Mouse (Mus musculus) A20 (cell line): Measurements from ENCODE around the gene Aox3.

ENCODE experiments used
- DNase-seq: peaks from one replicate; pipeline ENCODE4 v3.0.0-alpha.2; 2011; ENCODE audit warnings: low read depth, low spot score

Gene Aox3

GRCm38 (mm10) chr1:58107066-58107465, 5.9 kb upstream of the Aox3 start:
- no peak for DNase-seq

- DNase-seq, result no peak
These were observed 2.7 kb upstream of the Aox3 start for GRCm38 (mm10) chr1:58110241-58110640.

- DNase-seq, result no peak
These were observed 1.6 kb upstream of the Aox3 start for GRCm38 (mm10) chr1:58111315-58111714.

GRCm38 (mm10) chr1:58113441-58113840, 511 bp downstream of the Aox3 start:
- no peak for DNase-seq

GRCm38 (mm10) chr1:58114021-58114560, 1.2 kb downstream of the Aox3 start:
- DNase-seq, result no peak

- DNase-seq, result no peak
These were observed 1.9 kb downstream of the Aox3 start for GRCm38 (mm10) chr1:58114666-58115375.

GRCm38 (mm10) chr1:58118231-58118630, 5.3 kb downstream of the Aox3 start:
- DNase-seq, result no peak

GRCm38 (mm10) chr1:58124901-58125300, 12.0 kb downstream of the Aox3 start:
- no peak for DNase-seq

- DNase-seq, result no peak
These were observed 25.0 kb downstream of the Aox3 start for GRCm38 (mm10) chr1:58137891-58138290.

GRCm38 (mm10) chr1:58138986-58139385, 26.1 kb downstream of the Aox3 start:
- no peak for DNase-seq

GRCm38 (mm10) chr1:58140607-58141006, 27.7 kb downstream of the Aox3 start:
- peak; percentile 4 for DNase-seq

- no peak for DNase-seq
These were observed 31.6 kb downstream of the Aox3 start for GRCm38 (mm10) chr1:58144384-58145069.

GRCm38 (mm10) chr1:58146026-58146425, 33.1 kb downstream of the Aox3 start:
- DNase-seq, result no peak

- no peak for DNase-seq
These were observed 34.8 kb downstream of the Aox3 start for GRCm38 (mm10) chr1:58147776-58148175.

- no peak for DNase-seq
These were observed 39.3 kb downstream of the Aox3 start for GRCm38 (mm10) chr1:58152247-58152646.

- peak; percentile 44 for DNase-seq
These were observed 43.8 kb downstream of the Aox3 start for GRCm38 (mm10) chr1:58156747-58157146.

- DNase-seq, result no peak
These were observed 57.0 kb downstream of the Aox3 start for GRCm38 (mm10) chr1:58169893-58170292.

- no peak for DNase-seq
These were observed 75.7 kb downstream of the Aox3 start for GRCm38 (mm10) chr1:58188514-58189175.

GRCm38 (mm10) chr1:58194317-58194716, 81.4 kb downstream of the Aox3 start:
- DNase-seq, result no peak

- DNase-seq, result no peak
These were observed 82.1 kb downstream of the Aox3 start for GRCm38 (mm10) chr1:58194988-58195387.

- no peak for DNase-seq
These were observed 82.6 kb downstream of the Aox3 start for GRCm38 (mm10) chr1:58195541-58195940.

- no peak for DNase-seq
These were observed 84.1 kb downstream of the Aox3 start for GRCm38 (mm10) chr1:58197023-58197422.
